Mouse (Mus musculus) MEL (cell line): Measurements from ENCODE around the gene Msrb1. TPM values are rescaled to one million over a fixed set of nuclear protein-coding genes. Genes with fewer than 3 reads are reported as not detected.

Experiments used
- DNase-seq: peaks from one replicate; pipeline ENCODE4 v3.0.0; 2011; ENCODE audit warnings: low read depth, low spot score
- H3K27ac ChIP-seq: 2 replicates; pipeline ENCODE4 v1.5.1; 2012; ENCODE audit warnings: low read depth, mild to moderate bottlenecking, control low read depth, low read length, moderate library complexity; ENCODE audit not compliant: control insufficient read depth
- H3K27me3 ChIP-seq, 2 experiments: fragments of 150-350 bp in 1 of 2; sonication (generic) in 1 of 2; 2 replicates each; pipeline ENCODE4 v1.6.1; 2012; ENCODE audit warnings: low read length in 2 of 2, mild to moderate bottlenecking in 2 of 2, improper control_type of control experiment in 1 of 2, moderate library complexity in 1 of 2; ENCODE audit not compliant: insufficient read depth in 2 of 2, control insufficient read depth in 1 of 2
- H3K36me3 ChIP-seq, 2 experiments: 2 replicates each; pipeline ENCODE4 v1.6.1; 2012 to 2014; ENCODE audit warnings: low read length in 2 of 2, improper control_type of control experiment in 1 of 2, inconsistent platforms in 1 of 2, mild to moderate bottlenecking in 1 of 2; ENCODE audit not compliant: insufficient read depth in 2 of 2, control insufficient read depth in 1 of 2
- H3K4me1 ChIP-seq, 2 experiments: fragments of 150-350 bp in 1 of 2; sonication (generic) in 1 of 2; 2 replicates each; pipeline ENCODE4 v1.6.1; 2012; ENCODE audit warnings: low read length in 2 of 2, improper control_type of control experiment in 1 of 2, mild to moderate bottlenecking in 1 of 2; ENCODE audit not compliant: insufficient read depth in 2 of 2, control insufficient read depth in 1 of 2
- H3K4me3 ChIP-seq, 2 experiments: fragments of 150-350 bp in 1 of 2; sonication (generic) in 1 of 2; 2 replicates each; pipeline ENCODE4 v1.5.1; 2012; ENCODE audit warnings: low read depth in 2 of 2, low read length in 2 of 2, mild to moderate bottlenecking in 2 of 2, moderate library complexity in 2 of 2, control low read depth in 1 of 2, improper control_type of control experiment in 1 of 2; ENCODE audit not compliant: control insufficient read depth in 1 of 2, insufficient read depth in 1 of 2
- H3K79me2 ChIP-seq: 2 replicates; pipeline ENCODE4 v1.6.1; 2012; ENCODE audit warnings: mild to moderate bottlenecking, low read length, moderate library complexity; ENCODE audit not compliant: control insufficient read depth, poor library complexity, insufficient read depth
- H3K9ac ChIP-seq: 2 replicates; pipeline ENCODE4 v1.6.1; 2012; ENCODE audit warnings: low read depth, mild to moderate bottlenecking, control low read depth, low read length, moderate library complexity; ENCODE audit not compliant: control insufficient read depth, poor library complexity, severe bottlenecking
- H3K9me3 ChIP-seq: fragments of 150-350 bp; sonication (generic); replicated peaks from 2 replicates; pipeline ENCODE4 v1.6.1; 2012; ENCODE audit warnings: mild to moderate bottlenecking, low read length, improper control_type of control experiment, moderate library complexity; ENCODE audit not compliant: insufficient read depth
- BHLHE40 ChIP-seq: IDR thresholded peaks from 2 replicates; pipeline ENCODE4 v1.6.1; 2012; ENCODE audit warnings: low read depth, mild to moderate bottlenecking, inconsistent platforms, low read length, improper control_type of control experiment, borderline replicate concordance
- CTCF ChIP-seq, 3 experiments: IDR thresholded peaks in 2 of 3; conservative IDR thresholded peaks in 1 of 3; 2 replicates each; pipeline ENCODE4 v1.5.1; 2011 to 2012; ENCODE audit warnings: low read length in 3 of 3, low read depth in 2 of 3, mild to moderate bottlenecking in 2 of 3, improper control_type of control experiment in 1 of 3, inconsistent platforms in 1 of 3, mixed read lengths in 1 of 3, moderate library complexity in 1 of 3; ENCODE audit not compliant: control insufficient read depth in 1 of 3, insufficient read depth in 1 of 3, poor library complexity in 1 of 3, severe bottlenecking in 1 of 3
- E2F4 ChIP-seq: IDR thresholded peaks from 2 replicates; pipeline ENCODE4 v1.6.1; 2011; ENCODE audit warnings: low read depth, low read length, improper control_type of control experiment, borderline replicate concordance
- ELF1 ChIP-seq: IDR thresholded peaks from 2 replicates; pipeline ENCODE4 v1.6.1; 2014; ENCODE audit warnings: low read depth, mild to moderate bottlenecking, inconsistent platforms, low read length, improper control_type of control experiment, moderate library complexity
- EP300 ChIP-seq, 2 experiments: IDR thresholded peaks; 2 replicates each; pipeline ENCODE4 v1.6.1; 2011; ENCODE audit warnings: improper control_type of control experiment in 2 of 2, low read length in 2 of 2, low read depth in 1 of 2, mild to moderate bottlenecking in 1 of 2
- GABPA ChIP-seq: IDR thresholded peaks from 2 replicates; pipeline ENCODE4 v1.6.1; 2012; ENCODE audit warnings: low read depth, mild to moderate bottlenecking, inconsistent platforms, low read length, improper control_type of control experiment, moderate library complexity
- HCFC1 ChIP-seq: IDR thresholded peaks from 2 replicates; pipeline ENCODE4 v1.6.1; 2012; ENCODE audit warnings: low read depth, mild to moderate bottlenecking, inconsistent platforms, low read length, improper control_type of control experiment, moderate library complexity
- JUND ChIP-seq: IDR thresholded peaks from 2 replicates; pipeline ENCODE4 v1.6.1; 2011; ENCODE audit warnings: low read depth, mild to moderate bottlenecking, improper control_type of control experiment, low read length
- MAZ ChIP-seq: IDR thresholded peaks from 2 replicates; pipeline ENCODE4 v1.6.1; 2012; ENCODE audit warnings: low read depth, mild to moderate bottlenecking, inconsistent platforms, low read length, improper control_type of control experiment
- MEF2A ChIP-seq: IDR thresholded peaks from 2 replicates; pipeline ENCODE4 v1.6.1; 2014; ENCODE audit warnings: low read depth, mild to moderate bottlenecking, inconsistent platforms, low read length, improper control_type of control experiment; ENCODE audit not compliant: poor library complexity, insufficient replicate concordance, severe bottlenecking; ENCODE audit errors: extremely low read depth
- MXI1 ChIP-seq: IDR thresholded peaks from 2 replicates; pipeline ENCODE4 v1.6.1; 2011; ENCODE audit warnings: mild to moderate bottlenecking, low read depth, low read length, improper control_type of control experiment
- MYB ChIP-seq: IDR thresholded peaks from 2 replicates; pipeline ENCODE4 v1.6.1; 2011; ENCODE audit warnings: mild to moderate bottlenecking, low read depth, low read length, improper control_type of control experiment
- MYC ChIP-seq: IDR thresholded peaks from 2 replicates; pipeline ENCODE4 v1.6.1; 2011; ENCODE audit warnings: low read depth, mild to moderate bottlenecking, low read length, improper control_type of control experiment, moderate library complexity
- NRF1 ChIP-seq: IDR thresholded peaks from 2 replicates; pipeline ENCODE4 v1.6.1; 2014; ENCODE audit warnings: low read depth, mild to moderate bottlenecking, inconsistent platforms, low read length, improper control_type of control experiment, moderate library complexity; ENCODE audit not compliant: poor library complexity, insufficient read depth, severe bottlenecking
- POLR2A ChIP-seq, 2 experiments: IDR thresholded peaks; 2 replicates each; pipeline ENCODE4 v1.6.1; 2011 to 2012; ENCODE audit warnings: low read length in 2 of 2, mild to moderate bottlenecking in 2 of 2, control low read depth in 1 of 2, improper control_type of control experiment in 1 of 2, low read depth in 1 of 2, moderate library complexity in 1 of 2; ENCODE audit not compliant: control insufficient read depth in 1 of 2, insufficient read depth in 1 of 2, poor library complexity in 1 of 2
- RCOR1 ChIP-seq: IDR thresholded peaks from 2 replicates; pipeline ENCODE4 v1.6.1; 2012; ENCODE audit warnings: low read depth, mild to moderate bottlenecking, inconsistent platforms, low read length, improper control_type of control experiment
- SIN3A ChIP-seq: IDR thresholded peaks from 2 replicates; pipeline ENCODE4 v1.6.1; 2012; ENCODE audit warnings: low read length, improper control_type of control experiment, inconsistent platforms
- SMC3 ChIP-seq: IDR thresholded peaks from 2 replicates; pipeline ENCODE4 v1.6.1; 2011; ENCODE audit warnings: low read depth, low read length, improper control_type of control experiment
- TBP ChIP-seq: IDR thresholded peaks from 2 replicates; pipeline ENCODE4 v1.8.0; 2011; ENCODE audit warnings: low read depth, low read length, improper control_type of control experiment
- USF2 ChIP-seq, 2 experiments: IDR thresholded peaks; 2 replicates each; pipeline ENCODE4 v1.6.1; 2011 to 2012; ENCODE audit warnings: improper control_type of control experiment in 2 of 2, low read length in 2 of 2, borderline replicate concordance in 1 of 2, inconsistent platforms in 1 of 2, low read depth in 1 of 2, mild to moderate bottlenecking in 1 of 2; ENCODE audit not compliant: insufficient read depth in 1 of 2
- ZC3H11A ChIP-seq: IDR thresholded peaks from 2 replicates; pipeline ENCODE4 v1.6.1; 2012; ENCODE audit warnings: low read depth, mild to moderate bottlenecking, inconsistent platforms, low read length, improper control_type of control experiment
- ZKSCAN1 ChIP-seq: IDR thresholded peaks from 2 replicates; pipeline ENCODE4 v1.6.1; 2012; ENCODE audit warnings: low read depth, mild to moderate bottlenecking, inconsistent platforms, low read length, improper control_type of control experiment, moderate library complexity
- ZMIZ1 ChIP-seq: IDR thresholded peaks from 2 replicates; pipeline ENCODE4 v1.6.1; 2012; ENCODE audit warnings: low read depth, mild to moderate bottlenecking, inconsistent platforms, low read length, improper control_type of control experiment, moderate library complexity
- ZNF384 ChIP-seq: IDR thresholded peaks from 2 replicates; pipeline ENCODE4 v1.6.1; 2012; ENCODE audit warnings: low read depth, mild to moderate bottlenecking, inconsistent platforms, low read length, improper control_type of control experiment
- polyA plus RNA-seq, 2 experiments: library from polyadenylated mRNA; stranded (reverse) in 1 of 2; unstranded in 1 of 2; fragments of >175 nt in 1 of 2; fragments of >200 nt in 1 of 2; gene quantifications; 2 replicates each; pipeline versions ENCODE4 v1.2.1 to v1.2.4; 2012; ENCODE audit warnings: low replicate concordance in 2 of 2, low read depth in 1 of 2; ENCODE audit not compliant: insufficient read length in 2 of 2, insufficient read depth in 1 of 2, missing spikeins in 1 of 2
- total RNA-seq: library from RNA; depleted of rRNA; stranded (reverse); fragments of 300-350 nt; gene quantifications from 2 replicates; pipeline ENCODE4 v1.2.3, GENCODE M21; 2012

The Msrb1 gene
- total and polyA plus RNA-seq, 3 experiments: 31.9 to 58.6 TPM; not detected in 1

DNA sequence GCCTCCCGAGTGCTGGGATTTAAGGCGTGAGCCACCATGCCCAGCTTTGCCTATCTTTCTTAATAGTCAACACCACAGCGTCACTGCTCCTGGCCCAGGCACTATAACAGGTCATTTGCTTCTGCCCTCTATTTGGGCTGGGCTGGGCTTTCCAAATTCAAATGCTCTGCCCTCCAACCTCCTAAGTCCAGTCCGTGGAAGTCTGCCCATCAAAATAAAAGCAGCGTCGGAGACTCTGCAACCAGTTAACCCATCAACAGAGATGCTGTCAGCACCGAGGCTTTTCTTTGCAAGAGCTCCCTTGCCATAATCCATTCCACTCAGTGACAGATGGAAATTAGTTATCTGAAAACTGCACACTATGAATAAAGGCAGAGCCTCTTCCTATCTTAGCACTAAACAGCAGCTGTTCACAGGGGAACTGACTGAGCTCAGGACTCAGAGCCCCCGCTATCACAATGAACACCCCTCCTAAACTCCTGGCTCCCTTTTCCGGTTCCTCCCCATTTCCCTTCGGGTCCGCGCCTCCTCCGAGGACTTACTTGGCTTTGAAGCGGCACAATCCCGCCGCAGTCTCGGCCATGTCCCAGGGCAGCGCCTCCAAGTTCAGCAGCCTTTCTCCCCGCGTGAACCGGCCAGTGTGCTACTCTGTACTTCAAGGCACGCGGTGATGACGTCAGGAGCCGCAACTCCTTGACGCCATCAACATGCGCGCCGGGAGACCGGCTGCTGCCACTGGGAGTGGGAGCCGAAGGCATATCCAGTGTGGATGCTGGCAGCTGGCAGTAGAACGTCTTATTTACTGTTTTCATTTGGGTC is 29.3 kb upstream of the Msrb1 start, which contains the start of gene Tbl3 (continued):
- TF ChIP-seq POLR2A (IDR thresholded peaks at IDR 0.05; ENCODE audit: control insufficient read depth in 1 of 2, insufficient read depth in 1 of 2, low read depth in 1 of 2, low read length in 2 of 2, poor library complexity in 1 of 2): peak; percentile 68 to 89; a peak in 3 of 4 replicates
- TF ChIP-seq USF2 (IDR thresholded peaks at IDR 0.05; ENCODE audit: borderline replicate concordance in 1 of 2, insufficient read depth in 1 of 2, low read depth in 1 of 2, low read length in 2 of 2): no peak
- peak; percentile 26; the same call in 1 of the 2 replicates for TF ChIP-seq MYB
- peak; percentile 42 for TF ChIP-seq ELF1
- TF ChIP-seq ZNF384: no peak
- TF ChIP-seq ZMIZ1: peak; percentile 79
- no peak for TF ChIP-seq ZKSCAN1
- no peak for TF ChIP-seq MEF2A
- TF ChIP-seq HCFC1: peak; percentile 92
- no peak for TF ChIP-seq ZC3H11A
- TF ChIP-seq JUND: no peak
- 0 out of 2 replicates have a peak, but pooled peaks have one; percentile 7 for TF ChIP-seq BHLHE40
- TF ChIP-seq CTCF (IDR thresholded peaks at IDR 0.05 in 2 of 3, conservative IDR thresholded peaks at IDR 0.05 in 1 of 3; ENCODE audit: control insufficient read depth in 1 of 3, insufficient read depth in 1 of 3, low read depth in 2 of 3, low read length in 3 of 3, poor library complexity in 1 of 3, severe bottlenecking in 1 of 3): no peak
- TF ChIP-seq RCOR1: peak; percentile 59; the same call in 1 of the 2 replicates
- TF ChIP-seq EP300 (IDR thresholded peaks at IDR 0.05; ENCODE audit: low read depth in 1 of 2, low read length in 2 of 2): peak; percentile 72 to 78
- peak; percentile 79 for TF ChIP-seq TBP
- peak; percentile 97 for TF ChIP-seq SIN3A
- peak; percentile 98 for TF ChIP-seq MXI1
- peak; percentile 70; the same call in 1 of the 2 replicates for TF ChIP-seq MAZ
- no peak for TF ChIP-seq E2F4

DNA sequence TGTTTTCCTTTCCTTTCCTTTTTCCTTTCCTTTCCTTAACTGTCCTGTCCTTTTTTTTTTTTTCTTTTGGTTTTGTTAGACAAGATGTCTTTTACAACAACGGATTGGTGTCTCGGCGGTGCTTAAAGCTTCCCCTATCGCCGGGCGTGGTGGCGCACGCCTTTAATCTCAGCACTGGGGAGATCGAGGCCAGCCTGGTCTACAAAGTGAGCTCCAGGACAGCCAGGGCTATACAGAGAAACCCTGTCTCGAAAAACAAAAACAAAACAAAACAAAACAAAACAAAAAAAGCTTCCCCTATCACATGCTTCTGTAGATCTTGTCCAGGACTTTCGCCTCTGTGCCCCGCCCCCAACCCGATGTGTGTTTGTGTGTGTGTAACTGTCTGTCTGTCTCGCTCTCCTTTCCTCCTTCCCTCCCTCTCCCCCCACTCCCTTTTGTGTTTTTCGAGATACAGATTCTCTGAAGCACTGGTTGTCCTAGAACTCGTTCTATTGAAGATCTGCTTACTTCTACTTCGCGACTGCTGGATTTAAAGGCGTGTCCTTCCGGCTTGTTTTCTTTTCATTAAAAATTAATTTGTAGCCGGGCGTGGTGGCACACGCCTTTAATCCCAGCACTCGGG is 28.5 kb upstream of the Msrb1 start:
- peak; percentile 70 for DNase-seq
- Histone ChIP-seq H3K9ac (peak overlapping the region; percentile 85), H3K9me3 (no peaks in the 10 kb centered on the region), H3K36me3 (peaks cover 0 to 5% of the 10 kb centered on the region in 2 experiments; a peak in 2 of 4 replicates), H3K27ac (peak overlapping the region; percentile 75), H3K27me3 (no peaks in the 10 kb centered on the region), H3K4me1 (peaks cover 0 to 2% of the 10 kb centered on the region in 2 experiments; a peak in 1 of 4 replicates), H3K4me3 (peak overlapping the region; percentile 89 to 100), H3K79me2 (peaks cover 7% of the 10 kb centered on the region)
- TF ChIP-seq GABPA: no peak
- TF ChIP-seq NRF1: no peak
- TF ChIP-seq RCOR1: no peak
- no peak for TF ChIP-seq HCFC1
- peak in 1 of 2 experiments; percentile 13; a peak in 1 of 4 replicates for TF ChIP-seq POLR2A (IDR thresholded peaks at IDR 0.05; ENCODE audit: control insufficient read depth in 1 of 2, insufficient read depth in 1 of 2, low read depth in 1 of 2, low read length in 2 of 2, poor library complexity in 1 of 2)
- no peak for TF ChIP-seq SMC3
- no peak for TF ChIP-seq ZC3H11A
- 0 out of 2 replicates have a peak, but pooled peaks have one; percentile 4 for TF ChIP-seq TBP
- no peak for TF ChIP-seq MYC
